Mouse (Mus musculus) natural killer cell, adult 2 months (primary cell): ENCODE measurements around the gene Hist1h2ae.
"Not testable (repeated sequence)": the region's sequence is repeated elsewhere in the genome, so short reads cannot be mapped to it uniquely, and the experiment has no call there.

Experiments used
- DNase-seq, 2 experiments: peaks; one replicate each; pipeline ENCODE4 v3.0.0; 2022; ENCODE audit warnings: low spot score in 2 of 2

The Hist1h2ae gene

GRCm38 (mm10) chr13:23583387-23584068 is 12.5 kb upstream of the Hist1h2ae start:
- no peak for DNase-seq

DNA sequence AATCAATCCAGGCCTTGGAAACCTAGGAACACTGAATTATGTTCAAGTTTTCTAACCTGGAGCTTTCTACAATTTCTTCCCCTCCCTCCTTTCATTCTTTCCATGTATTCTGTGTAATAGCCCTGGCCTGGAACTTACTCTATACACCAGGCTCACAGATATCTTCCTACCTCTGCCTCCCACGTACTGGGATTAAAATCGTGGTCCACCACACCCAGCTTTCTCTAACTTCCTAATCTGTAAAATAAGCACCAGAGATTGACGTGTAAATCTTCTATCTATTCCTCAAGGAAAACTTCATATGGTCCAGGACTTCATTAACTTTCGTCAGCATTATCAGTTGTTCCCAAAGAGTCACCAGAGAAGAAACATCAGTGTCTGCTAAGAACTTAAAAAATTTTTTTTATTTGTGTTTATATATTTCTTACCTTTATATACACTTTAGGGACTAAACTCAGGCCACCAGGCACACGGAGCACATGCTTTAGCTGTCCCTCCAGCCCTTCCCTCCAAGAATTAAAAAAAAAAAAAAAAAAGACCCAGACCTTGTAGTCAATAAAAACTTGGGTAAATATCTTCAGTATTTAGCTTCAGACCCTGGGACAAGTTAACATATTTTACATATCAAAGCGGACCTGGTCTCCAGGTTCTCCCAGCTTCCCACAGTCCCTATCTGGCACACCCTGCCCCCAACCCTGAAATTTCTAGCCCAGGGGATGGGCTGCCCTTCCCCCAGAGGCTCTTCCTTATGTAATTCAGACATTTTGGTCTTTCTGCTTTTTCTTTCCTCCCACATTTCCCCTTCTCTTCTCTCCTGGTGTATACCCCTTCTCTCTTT is 11.4 kb upstream of the Hist1h2ae start:
- DNase-seq: no peak

DNA sequence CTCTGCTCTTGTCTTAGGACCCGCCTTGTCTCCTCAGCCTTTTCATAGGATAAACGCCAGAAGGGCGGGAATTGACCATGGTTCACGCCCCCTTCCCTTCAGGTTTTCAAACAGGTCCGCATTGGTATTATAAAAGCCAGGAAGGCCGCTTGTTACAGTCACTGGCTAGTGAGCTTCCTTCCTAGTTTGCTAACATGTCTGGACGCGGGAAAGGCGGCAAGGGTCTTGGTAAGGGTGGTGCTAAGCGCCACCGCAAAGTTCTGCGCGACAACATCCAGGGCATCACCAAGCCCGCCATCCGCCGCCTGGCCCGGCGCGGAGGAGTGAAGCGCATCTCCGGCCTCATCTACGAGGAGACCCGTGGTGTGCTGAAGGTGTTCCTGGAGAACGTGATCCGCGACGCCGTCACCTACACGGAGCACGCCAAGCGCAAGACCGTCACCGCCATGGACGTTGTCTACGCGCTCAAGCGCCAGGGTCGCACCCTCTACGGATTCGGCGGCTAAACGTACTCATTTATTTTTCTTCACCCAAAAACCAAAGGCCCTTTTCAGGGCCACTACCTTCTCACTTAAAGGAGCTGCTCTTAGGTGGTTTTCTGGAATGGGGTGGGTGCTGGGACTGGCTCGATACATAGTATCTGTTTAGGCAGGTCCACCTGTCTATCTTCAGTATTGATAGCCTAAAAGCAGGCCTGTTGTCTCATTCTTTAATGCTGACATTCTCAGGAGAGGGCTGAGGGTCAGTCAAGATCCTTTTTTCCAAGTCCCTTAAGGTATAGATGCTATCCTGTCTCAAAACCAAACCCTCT is 10.6 kb upstream of the Hist1h2ae start, which contains the start of gene Hist1h4d:
Gene Hist1h4d (plus strand): TSS at position 191 of the 811 bp plus-strand sequence.
- peak; percentile 96 for DNase-seq

DNA sequence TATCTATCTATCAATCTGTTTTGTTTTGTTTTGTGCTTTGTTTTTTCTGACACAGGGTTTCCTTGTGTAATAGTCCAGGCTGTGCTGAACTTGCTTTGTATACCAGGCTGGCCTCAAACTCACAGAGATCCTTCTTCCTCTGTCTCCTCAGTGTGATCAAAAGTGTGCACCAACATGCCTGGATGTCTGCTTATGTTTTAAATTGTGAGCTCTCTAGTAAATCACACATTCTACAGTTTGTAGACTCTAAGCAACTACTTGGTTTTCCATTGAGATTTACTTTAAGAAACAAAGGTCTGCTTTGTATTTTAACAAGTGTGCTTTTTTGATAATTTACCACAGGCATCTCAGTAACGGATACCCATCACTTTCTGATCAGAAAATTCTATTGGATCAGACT is 6.8 kb upstream of the Hist1h2ae start:
- DNase-seq: no peak

GRCm38 (mm10) chr13:23576906-23577639 is 6.1 kb upstream of the Hist1h2ae start:
- DNase-seq: no peak

DNA sequence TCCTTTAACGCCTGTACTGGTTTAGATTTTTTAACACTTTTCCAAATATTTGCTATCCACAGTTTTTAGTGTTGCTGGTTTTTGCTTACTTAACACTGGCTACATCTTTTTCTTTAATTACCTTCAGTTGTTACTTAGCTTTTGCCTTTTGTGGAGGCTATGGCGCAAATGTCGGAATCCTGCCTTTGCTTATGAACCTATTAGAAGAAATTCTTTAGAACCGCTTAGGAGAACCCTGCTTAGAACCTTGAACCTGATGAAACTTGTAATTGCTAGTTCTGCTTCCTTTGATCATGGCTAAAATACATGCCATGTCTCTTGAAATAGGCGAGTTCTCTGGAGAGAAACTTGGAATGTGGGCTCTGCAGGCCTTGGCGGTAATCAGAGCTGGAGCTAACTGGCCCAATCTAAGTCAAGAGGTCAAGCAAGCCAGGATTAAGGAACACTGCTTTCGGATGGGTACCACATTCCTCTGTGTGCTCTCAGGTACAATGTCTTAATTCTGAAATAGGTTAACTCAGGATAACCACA is 5.4 kb upstream of the Hist1h2ae start:
- no peak for DNase-seq

DNA sequence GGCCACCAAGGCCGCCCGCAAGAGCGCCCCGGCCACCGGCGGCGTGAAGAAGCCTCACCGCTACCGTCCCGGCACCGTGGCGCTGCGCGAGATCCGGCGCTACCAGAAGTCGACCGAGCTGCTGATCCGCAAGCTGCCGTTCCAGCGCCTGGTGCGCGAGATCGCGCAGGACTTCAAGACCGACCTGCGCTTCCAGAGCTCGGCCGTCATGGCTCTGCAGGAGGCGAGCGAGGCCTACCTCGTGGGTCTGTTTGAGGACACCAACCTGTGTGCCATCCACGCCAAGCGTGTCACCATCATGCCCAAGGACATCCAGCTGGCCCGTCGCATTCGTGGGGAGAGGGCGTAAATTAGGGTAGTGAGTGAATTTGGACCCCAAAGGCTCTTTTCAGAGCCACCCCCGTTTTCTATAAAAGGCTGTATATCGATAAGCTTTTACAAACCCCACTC is 4.9 kb upstream of the Hist1h2ae start:
- DNase-seq: not testable (repeated sequence)

DNA sequence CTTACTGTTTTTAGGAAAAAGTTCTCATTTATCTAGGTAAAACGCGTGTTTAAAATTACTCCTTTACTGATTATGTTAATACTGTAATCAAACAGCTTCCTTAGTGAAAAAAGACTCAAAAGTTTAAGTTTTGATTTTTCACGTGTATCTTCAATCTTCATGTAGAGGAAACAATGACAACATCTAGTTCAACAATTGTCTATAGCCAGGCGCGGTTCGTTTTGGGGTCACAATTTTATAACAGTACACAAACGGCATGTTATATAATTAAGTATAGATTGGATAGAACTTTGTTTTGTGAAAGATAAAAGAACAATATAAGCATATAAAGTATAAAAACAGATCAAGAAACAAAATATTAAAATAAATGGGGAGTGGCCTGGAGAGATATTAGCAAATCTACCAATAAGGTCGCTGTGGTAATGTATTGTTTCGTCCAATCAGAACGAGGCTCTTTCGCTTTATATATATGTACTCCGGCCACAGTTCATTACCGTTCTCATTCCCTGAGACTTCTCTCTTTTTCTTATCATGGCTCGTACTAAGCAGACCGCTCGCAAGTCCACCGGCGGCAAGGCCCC is 4.3 kb upstream of the Hist1h2ae start, which contains the start of gene Hist1h3d:
Gene Hist1h3d (plus strand): TSS at position 493 of the 581 bp plus-strand sequence.
- peak in 1 of 2 experiments; percentile 70 for DNase-seq

GRCm38 (mm10) chr13:23574546-23575170 is 3.6 kb upstream of the Hist1h2ae start:
- DNase-seq: not testable (repeated sequence)

DNA sequence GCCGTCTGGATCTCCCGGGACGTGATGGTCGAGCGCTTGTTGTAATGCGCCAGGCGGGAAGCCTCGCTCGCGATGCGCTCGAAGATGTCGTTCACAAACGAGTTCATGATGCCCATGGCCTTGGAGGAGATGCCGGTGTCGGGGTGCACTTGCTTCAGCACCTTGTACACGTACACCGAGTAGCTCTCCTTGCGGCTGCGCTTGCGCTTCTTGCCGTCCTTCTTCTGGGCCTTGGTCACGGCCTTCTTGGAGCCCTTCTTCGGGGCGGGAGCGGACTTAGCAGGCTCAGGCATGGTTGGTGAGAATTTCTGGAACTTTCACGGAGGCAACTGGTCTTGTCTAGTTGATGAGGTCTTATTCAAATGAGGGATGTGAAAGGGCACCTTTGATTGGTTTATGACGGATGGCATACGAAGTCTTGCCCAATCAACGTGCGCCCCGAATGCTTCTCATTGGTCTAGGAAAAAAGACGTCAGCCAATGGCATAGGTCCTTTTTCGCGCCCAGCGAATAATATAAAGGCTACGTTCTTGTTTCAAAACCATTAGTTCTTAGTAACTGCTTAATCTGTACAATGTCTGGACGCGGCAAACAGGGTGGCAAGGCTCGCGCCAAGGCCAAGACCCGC is 3.0 kb upstream of the Hist1h2ae start, which contains the start of the genes Hist1h2bf and Hist1h2ad:
Gene Hist1h2bf (minus strand): TSS at position 299 of the 627 bp plus-strand sequence.
Gene Hist1h2ad (plus strand): TSS at position 484 of the 627 bp plus-strand sequence.
- peak; percentile 91 to 92 for DNase-seq

DNA sequence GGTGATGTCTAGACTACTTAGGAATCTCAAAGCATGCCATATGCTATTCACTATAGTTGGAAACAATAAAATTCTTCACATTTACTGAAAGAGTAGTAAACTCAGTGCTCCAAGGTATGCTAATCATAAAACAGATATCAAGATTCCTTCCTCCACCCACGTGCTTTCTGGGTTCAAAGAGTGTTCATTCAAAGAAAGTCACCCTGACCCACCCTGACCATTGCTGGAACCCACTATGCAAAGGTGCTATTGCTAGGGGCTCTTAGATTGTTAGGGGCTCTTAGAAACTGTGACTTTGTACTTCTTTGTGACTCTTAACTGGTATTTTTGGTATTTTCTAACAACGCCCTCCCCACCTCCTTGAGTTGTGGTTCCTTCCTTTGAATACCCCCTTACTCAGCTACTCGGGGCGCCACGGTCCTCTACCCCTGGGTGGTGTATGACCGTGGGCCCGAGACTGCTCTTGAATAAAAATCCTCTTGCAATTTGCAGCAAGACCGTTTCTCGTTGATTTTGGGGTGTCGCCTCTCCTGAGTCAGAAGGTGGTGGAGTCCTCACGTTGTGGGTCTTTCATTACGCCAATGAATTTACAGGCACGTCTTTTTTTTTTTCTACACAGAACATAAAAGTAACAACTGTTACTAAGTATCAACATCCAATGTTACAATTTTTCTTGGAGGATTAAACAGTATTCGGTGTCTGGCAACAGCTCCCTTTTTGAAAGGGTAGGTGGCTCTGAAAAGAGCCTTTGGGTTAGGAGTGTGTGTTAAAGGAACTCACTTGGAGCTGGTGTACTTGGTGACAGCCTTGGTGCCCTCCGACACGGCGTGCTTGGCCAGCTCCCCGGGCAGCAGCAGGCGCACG is 2.2 kb upstream of the Hist1h2ae start:
- DNase-seq: not testable (repeated sequence)

DNA sequence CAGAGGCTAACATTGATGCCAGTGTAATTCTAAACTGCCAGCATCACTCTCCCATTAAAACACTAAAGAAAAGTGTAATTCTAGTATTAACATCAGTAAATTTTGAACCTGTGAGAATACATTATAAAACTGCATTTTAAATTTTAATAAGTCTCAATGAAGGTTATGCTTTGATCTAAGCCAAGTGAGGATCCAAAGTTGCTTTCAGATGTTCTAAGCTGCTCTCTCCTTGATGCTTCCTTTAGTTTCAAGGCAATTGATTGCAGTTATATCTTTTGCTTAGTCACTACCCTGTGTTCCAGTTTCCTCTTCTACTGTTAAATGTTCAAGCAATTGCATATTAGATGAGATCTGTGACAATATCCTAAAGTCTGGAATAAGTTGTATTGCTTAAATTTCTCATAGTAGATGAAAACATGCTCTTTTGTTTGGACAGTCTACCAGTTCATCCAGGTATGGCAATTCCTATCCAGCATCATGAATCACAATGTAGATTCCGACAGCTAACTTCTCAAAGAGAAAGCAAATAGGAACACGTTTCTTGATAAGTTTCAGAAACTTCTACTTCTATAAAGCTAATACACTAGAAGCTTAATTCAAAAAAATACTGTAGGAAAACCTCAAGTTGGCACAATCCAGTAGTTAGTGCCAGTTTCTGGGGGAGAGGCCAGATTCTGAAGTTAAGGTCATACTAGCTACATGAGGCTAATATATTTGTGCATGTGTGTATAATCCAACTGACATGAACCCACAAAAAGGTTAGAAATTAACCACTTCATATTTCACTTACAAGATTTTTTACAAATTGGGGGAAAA is 1.4 kb upstream of the Hist1h2ae start:
- no peak for DNase-seq

GRCm38 (mm10) chr13:23571504-23572217 is 641 bp upstream of the Hist1h2ae start:
- DNase-seq: not testable (repeated sequence)

- not testable (repeated sequence) for DNase-seq
Observed at GRCm38 (mm10) chr13:23570261-23571021, 579 bp downstream of the Hist1h2ae start.

- DNase-seq: no peak
Observed at GRCm38 (mm10) chr13:23564482-23564881, 6.5 kb downstream of the Hist1h2ae start.
